Mouse (Mus musculus) lung, postnatal 0 days (tissue): ENCODE data around the gene Lhfpl2.

Experiments
- CTCF ChIP-seq: IDR thresholded peaks from 2 replicates; pipeline ENCODE4 v1.5.1; 2016; ENCODE audit warnings: antibody characterized with exemption, mild to moderate bottlenecking
- EP300 ChIP-seq: IDR thresholded peaks from 2 replicates; pipeline ENCODE4 v1.6.1; 2016; ENCODE audit warnings: antibody characterized with exemption, mild to moderate bottlenecking, control low read depth

GRCm38 (mm10) chr13:94106431-94106830, 48.8 kb downstream of the Lhfpl2 start:
- 0 out of 2 replicates have a peak, but pooled peaks have one; percentile 5 for TF ChIP-seq CTCF
- no peak for TF ChIP-seq EP300
